Comparison of ENCODE assay signal across 12 mouse cellular contexts in the genomic region with DNA sequence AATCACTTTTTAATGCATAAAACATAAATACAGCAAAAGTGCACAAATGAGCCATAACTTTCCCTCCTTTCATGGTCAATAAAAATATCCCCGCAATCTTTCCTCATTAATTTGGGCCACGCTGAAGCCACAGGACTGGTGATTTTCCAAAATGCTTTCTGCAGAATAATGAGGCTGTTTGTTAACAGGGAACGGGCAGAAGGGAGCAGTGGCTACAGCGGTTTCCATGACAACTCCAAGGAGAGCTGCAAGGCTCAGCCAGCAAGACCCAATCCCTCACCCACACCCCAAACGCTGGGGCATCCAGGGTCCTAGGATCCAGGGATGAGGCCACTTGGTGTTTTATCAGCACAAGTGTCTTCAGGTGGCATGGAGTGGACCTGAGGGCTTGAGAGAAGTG.
DNase-seq lines count a peak whose midpoint lies in the region; ATAC-seq lines count a peak whose summit lies in the region.
"Had no signal": no experiment of that assay in that cellular context is flagged by ENCODE, and none has a peak within 500 bp of the region (broad histone marks: within the 10 kb centered on the region; RNA-seq: fewer than 3 reads in every experiment).

No protein-coding gene starts in this region.

- H3K9ac ChIP-seq in limb, embryonic 11.5 days (ENCODE audit: low read length): no peak overlapping the region
- H3K9ac ChIP-seq: midbrain, embryonic 12.5 days had no signal

- H3K4me2 ChIP-seq in limb, embryonic 11.5 days (ENCODE audit: low read depth, severe bottlenecking): no peak overlapping the region
- H3K4me2 ChIP-seq: midbrain, embryonic 12.5 days had no signal

- ATAC-seq in limb, embryonic 11.5 days (ENCODE audit: insufficient number of reproducible peaks, low FRiP score, low TSS enrichment, low read depth): no peak
- ATAC-seq: activated CD4-positive, CD25-positive, alpha-beta regulatory T cell, adult 4 months had no signal

- H3K4me3 ChIP-seq in limb, embryonic 11.5 days (ENCODE audit: low read depth, low read length): no peak overlapping the region
- H3K4me3 ChIP-seq in limb, embryonic 10.5 days: no peak overlapping the region
- H3K4me3 ChIP-seq: embryonic facial prominence, embryonic 10.5 days; midbrain, embryonic 12.5 days had no signal

- no peak overlapping the region for H3K27ac ChIP-seq in limb, embryonic 11.5 days (replicated peaks; ENCODE audit: low read depth, low read length)
- no peak overlapping the region for H3K27ac ChIP-seq in limb, embryonic 10.5 days
- H3K27ac ChIP-seq: embryonic facial prominence, embryonic 10.5 days; midbrain, embryonic 12.5 days had no signal

- no peaks in the 10 kb centered on the region for H3K9me3 ChIP-seq in limb, embryonic 11.5 days (ENCODE audit: control insufficient read depth, low read length)
- H3K9me3 ChIP-seq in limb, embryonic 10.5 days (replicated peaks): no peaks in the 10 kb centered on the region
- H3K9me3 ChIP-seq: embryonic facial prominence, embryonic 10.5 days; midbrain, embryonic 12.5 days had no signal

- peaks cover 5% of the 10 kb centered on the region; the same call in 1 of the 2 replicates for H3K4me1 ChIP-seq in limb, embryonic 11.5 days (ENCODE audit: control insufficient read depth, insufficient read depth, low read length)
- H3K4me1 ChIP-seq in limb, embryonic 10.5 days: peaks cover 14% of the 10 kb centered on the region

- DNase-seq in cerebellum, adult 11-12 months: peak; percentile 8
- DNase-seq in cerebellum, adult 9-11 months: no peak
- DNase-seq in limb, embryonic 11.5 days (ENCODE audit: low spot score): peak; percentile 40
- no peak for DNase-seq in limb, embryonic 10.5 days (ENCODE audit: low spot score)
- peak; percentile 45 for DNase-seq in layer of hippocampus, adult 9-11 months
- peak; percentile 25 for DNase-seq in retina, embryonic 14.5 days (ENCODE audit: low spot score)
- no peak for DNase-seq in testis, postnatal 14 days (ENCODE audit: low spot score)
- DNase-seq in adrenal gland, postnatal 36 days: no peak
- DNase-seq: lung, adult 2 months had no signal

- no peaks in the 10 kb centered on the region for H3K27me3 ChIP-seq in limb, embryonic 11.5 days (ENCODE audit: control insufficient read depth, insufficient read depth, low read length)
- H3K27me3 ChIP-seq in limb, embryonic 10.5 days (ENCODE audit: low read depth, poor library complexity, severe bottlenecking): no peaks in the 10 kb centered on the region; the same call in 1 of the 2 replicates

- 36% methylated on average over 5 of the region's 5 CpGs for WGBS in limb, embryonic 11.5 days
- 56% methylated on average over 5 of the region's 5 CpGs for WGBS in limb, embryonic 10.5 days

- no peaks in the 10 kb centered on the region for H3K36me3 ChIP-seq in limb, embryonic 11.5 days (ENCODE audit: control insufficient read depth, insufficient read depth, low read length)
- H3K36me3 ChIP-seq in limb, embryonic 10.5 days: no peaks in the 10 kb centered on the region
- H3K36me3 ChIP-seq: embryonic facial prominence, embryonic 10.5 days; midbrain, embryonic 12.5 days had no signal

Comparison
In these comparisons a context has a peak if more than half of its experiments do, and no peak if none do; other contexts are left out.
1. DNase-seq: peak in cerebellum, adult 11-12 months (single experiment), limb, embryonic 11.5 days (single experiment), layer of hippocampus, adult 9-11 months (single experiment) and retina, embryonic 14.5 days (single experiment); none in cerebellum, adult 9-11 months (single experiment), limb, embryonic 10.5 days (single experiment), testis, postnatal 14 days (single experiment) and adrenal gland, postnatal 36 days (0 of 2).